Mouse (Mus musculus) kidney, adult 11 months (tissue): ENCODE results near the gene Tgif2lx1.
"Not testable (repeated sequence)": the region's sequence is repeated elsewhere in the genome, so short reads cannot be mapped to it uniquely, and the experiment has no call there.

ENCODE experiments used
- DNase-seq: peaks from one replicate; pipeline ENCODE4 v3.0.0; 2022

Gene Tgif2lx1

DNA sequence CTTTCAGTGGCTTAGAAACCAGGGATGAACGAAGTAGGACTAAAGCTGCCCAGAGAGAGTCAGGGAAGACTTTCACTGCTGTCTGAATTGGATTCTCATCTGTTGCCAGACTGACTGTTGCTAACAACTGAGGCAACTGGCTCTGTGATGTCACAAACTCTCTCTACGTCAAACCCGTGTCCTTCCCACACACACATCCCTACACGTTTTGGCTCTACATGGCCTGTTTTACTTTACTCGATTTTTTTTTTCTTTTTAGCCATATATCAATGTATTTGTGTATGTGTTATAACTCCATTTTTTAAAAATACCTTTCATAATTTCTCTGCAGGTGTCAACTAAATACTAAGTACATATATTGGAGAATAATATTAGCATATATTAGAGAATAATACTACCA lies at the start of gene Tgif2lx1:
Gene Tgif2lx1 (minus strand): TSS at position 101 of the 400 bp plus-strand sequence.
- DNase-seq: not testable (repeated sequence)
